8 mouse cellular contexts compared by ENCODE assay signal in genomic region chr14:20544467-20545411, GRCm38 (mm10). TPM values are rescaled to one million over a fixed set of nuclear protein-coding genes. Genes with fewer than 3 reads are reported as not detected.
DNase-seq lines count a peak whose midpoint lies in the region; ATAC-seq and TF ChIP-seq lines count a peak whose summit lies in the region.

No protein-coding gene starts in this region.

- DNase-seq in lung, postnatal 0 days (ENCODE audit: low spot score): no peak
- DNase-seq in lung, adult 2 months: no peak
- peak; percentile 2 for DNase-seq in embryo, embryonic 9.5 days (ENCODE audit: extremely low spot score)
- no peak for DNase-seq in intestine, embryonic 14.5 days (ENCODE audit: low spot score)
- no peak for DNase-seq in adrenal gland, postnatal 25 days
- no peak for DNase-seq in adrenal gland, adult 8-10 months
- no peak for DNase-seq in left cerebral cortex, adult 8-10 months (ENCODE audit: low spot score in 2 of 2)

- H3K36me3 ChIP-seq in lung, postnatal 0 days (ENCODE audit: insufficient read depth, low read length): peaks cover 9% of the 10 kb centered on the region; the same call in 1 of the 2 replicates
- peaks cover 18% of the 10 kb centered on the region for H3K36me3 ChIP-seq in intestine, embryonic 14.5 days (ENCODE audit: control insufficient read depth, insufficient read depth, low read length)
- H3K36me3 ChIP-seq in myocyte (ENCODE audit: control insufficient read depth, insufficient read depth): peaks cover 14% of the 10 kb centered on the region

- no peak for TF ChIP-seq CTCF in lung, postnatal 0 days (IDR thresholded peaks at IDR 0.05)
- no peak for TF ChIP-seq CTCF in lung, adult 2 months (IDR thresholded peaks at IDR 0.05; ENCODE audit: insufficient read depth, low read length)

- no peak for ATAC-seq in lung, postnatal 0 days
- no peak for ATAC-seq in intestine, embryonic 14.5 days (replicated peaks; ENCODE audit: low FRiP score, low TSS enrichment, low read depth)

- TF ChIP-seq POLR2A in lung, adult 2 months (IDR thresholded peaks at IDR 0.05; ENCODE audit: borderline replicate concordance, extremely low read depth, low read depth, low read length): no peak
- no peak for TF ChIP-seq POLR2A in myocyte (IDR thresholded peaks at IDR 0.05; ENCODE audit: insufficient read length, low read depth)

- H3K4me3 ChIP-seq in lung, postnatal 0 days (ENCODE audit: low read depth, low read length): peak overlapping the region; percentile 67
- H3K4me3 ChIP-seq in lung, adult 2 months (replicated peaks; ENCODE audit: extremely low read depth, low read depth, low read length): no peak overlapping the region
- peak overlapping the region; percentile 83 for H3K4me3 ChIP-seq in intestine, embryonic 14.5 days (ENCODE audit: low read depth, low read length)
- H3K4me3 ChIP-seq in myocyte: peak overlapping the region; percentile 67

- no peaks in the 10 kb centered on the region for H3K27me3 ChIP-seq in lung, postnatal 0 days (replicated peaks; ENCODE audit: insufficient read depth, low read length)
- H3K27me3 ChIP-seq in intestine, embryonic 14.5 days (replicated peaks; ENCODE audit: control insufficient read depth, insufficient read depth, low read length): no peaks in the 10 kb centered on the region
- H3K27me3 ChIP-seq in myocyte (ENCODE audit: control insufficient read depth, insufficient read depth, insufficient read length): no peaks in the 10 kb centered on the region

- peak overlapping the region; percentile 54 for H3K4me2 ChIP-seq in lung, postnatal 0 days (replicated peaks; ENCODE audit: low read depth, low read length)
- peak overlapping the region; percentile 64 for H3K4me2 ChIP-seq in intestine, embryonic 14.5 days (ENCODE audit: low read length)
- H3K4me2 ChIP-seq in myocyte (ENCODE audit: low read depth): peak overlapping the region; percentile 73

- 0 out of 2 replicates have a peak overlapping the region, but pooled peaks have one; percentile 99 for H3K27ac ChIP-seq in lung, postnatal 0 days (ENCODE audit: low read length)
- H3K27ac ChIP-seq in intestine, embryonic 14.5 days (ENCODE audit: low read depth): no peak overlapping the region

- H3K9me3 ChIP-seq in lung, postnatal 0 days (ENCODE audit: low read length): no peaks in the 10 kb centered on the region
- H3K9me3 ChIP-seq in intestine, embryonic 14.5 days (ENCODE audit: control insufficient read depth, low read length): no peaks in the 10 kb centered on the region

- no peak for TF ChIP-seq EP300 in lung, postnatal 0 days (IDR thresholded peaks at IDR 0.05)

- peaks cover 59% of the 10 kb centered on the region for H3K79me2 ChIP-seq in myocyte (ENCODE audit: control insufficient read depth, insufficient read depth)

- no peak overlapping the region for H3K9ac ChIP-seq in lung, postnatal 0 days (replicated peaks; ENCODE audit: low read depth)
- peak overlapping the region; percentile 92 for H3K9ac ChIP-seq in intestine, embryonic 14.5 days (ENCODE audit: low read length)

- H3ac ChIP-seq in myocyte (ENCODE audit: control insufficient read depth, insufficient read length): peak overlapping the region; percentile 62

- 55% methylated on average over 7 of the region's 7 CpGs for WGBS in lung, postnatal 0 days
- 44% methylated on average over 7 of the region's 7 CpGs for WGBS in lung, adult 2 months
- 66% methylated on average over 7 of the region's 7 CpGs for WGBS in intestine, embryonic 14.5 days

- peaks cover 3% of the 10 kb centered on the region; the same call in 1 of the 2 replicates for H3K4me1 ChIP-seq in lung, postnatal 0 days (ENCODE audit: insufficient read depth, low read depth, low read length)
- peaks cover 4% of the 10 kb centered on the region for H3K4me1 ChIP-seq in lung, adult 2 months (ENCODE audit: control insufficient read depth, insufficient read depth, low read length)
- H3K4me1 ChIP-seq in intestine, embryonic 14.5 days (replicated peaks; ENCODE audit: control insufficient read depth, insufficient read depth, low read length): peaks cover 12% of the 10 kb centered on the region

TF ChIP-seq in myocyte, 11 proteins besides CTCF, POLR2A, EP300 and RAD21:
- TF ChIP-seq USF1 (IDR thresholded peaks at IDR 0.05; ENCODE audit: low read depth): no peak
- no peak for TF ChIP-seq MYOG (IDR thresholded peaks at IDR 0.05; ENCODE audit: control insufficient read depth in 1 of 3, insufficient read depth in 1 of 3, insufficient read length in 2 of 3, low read depth in 2 of 3)
- TF ChIP-seq CEBPB (IDR thresholded peaks at IDR 0.05; ENCODE audit: insufficient read depth, poor library complexity, severe bottlenecking): no peak
- no peak for TF ChIP-seq REST (IDR thresholded peaks at IDR 0.05; ENCODE audit: insufficient read depth, insufficient read length)
- TF ChIP-seq TCF3 (IDR thresholded peaks at IDR 0.05; ENCODE audit: insufficient read length, low read depth): no peak
- no peak for TF ChIP-seq SRF (IDR thresholded peaks at IDR 0.05; ENCODE audit: control insufficient read depth, insufficient read length, low read depth)
- TF ChIP-seq MAX (IDR thresholded peaks at IDR 0.05; ENCODE audit: low read depth): no peak
- no peak for TF ChIP-seq TCF12 (IDR thresholded peaks at IDR 0.05; ENCODE audit: insufficient read depth, poor library complexity, severe bottlenecking)
- TF ChIP-seq POLR2AphosphoS2 (IDR thresholded peaks at IDR 0.05; ENCODE audit: insufficient read length, low read depth): no peak
- no peak for TF ChIP-seq E2F4 (IDR thresholded peaks at IDR 0.05; ENCODE audit: insufficient read depth)
- no peak for TF ChIP-seq MYOD1 (IDR thresholded peaks at IDR 0.05; ENCODE audit: control insufficient read depth in 1 of 3, insufficient read length in 2 of 3, low read depth in 2 of 3)

RNA-seq across cellular contexts. Expression of gene Ppp3cb, which starts 1.6 kb away (rescaled TPM):
- polyA plus RNA-seq in lung, postnatal 0 days (2015; fragmentation: Nextera tagmentation; extraction: Ambion mirVana): 24.2 and 26.6 TPM in 2 replicates
- 6.5 and 14.2 TPM in 2 replicates for polyA plus RNA-seq in lung, adult 2 months (2012; rRNA removed)
- polyA plus RNA-seq in intestine, embryonic 14.5 days (2014; fragmentation: Nextera tagmentation; extraction: Ambion mirVana): 57.2 and 58.7 TPM in 2 replicates
- 36.0 TPM for polyA plus RNA-seq in myocyte (2012; fragmentation: generic; extraction: Trizol)
- total RNA-seq in adrenal gland, postnatal 25 days (2021): 61.0 and 70.9 TPM in 2 replicates
- 10 to 100 TPM; 66.2 to 94.4 (median 73.4) TPM for total RNA-seq in adrenal gland, adult 8-10 months (2022)
- total RNA-seq in left cerebral cortex, adult 8-10 months (2022): 100 to 1,000 TPM; 244 to 282 (median 264) TPM

RNA-seq across cellular contexts. Expression of gene Mss51, which starts 48.0 kb away (rescaled TPM):
- polyA plus RNA-seq in lung, postnatal 0 days (2015; fragmentation: Nextera tagmentation; extraction: Ambion mirVana): 0.20 and 0.38 TPM in 2 replicates
- 0.42 and 2.6 TPM in 2 replicates for polyA plus RNA-seq in lung, adult 2 months (2012; rRNA removed)
- polyA plus RNA-seq in intestine, embryonic 14.5 days (2014; fragmentation: Nextera tagmentation; extraction: Ambion mirVana): 0.95 and 1.0 TPM in 2 replicates
- 7.2 TPM for polyA plus RNA-seq in myocyte (2012; fragmentation: generic; extraction: Trizol)
- 1.1 and 1.9 TPM in 2 replicates for total RNA-seq in adrenal gland, postnatal 25 days (2021)
- total RNA-seq in adrenal gland, adult 8-10 months (2022): 1 to 10 TPM in 2 of 4 experiments, under 1 TPM in 2; 0.52 to 2.1 (median 1.1) TPM
- total RNA-seq in left cerebral cortex, adult 8-10 months (2022): 1 to 10 TPM in 2 of 4 experiments, under 1 TPM in 2; 0.59 to 1.8 (median 0.89) TPM
